Mouse (Mus musculus) heart, postnatal 4 days (tissue): ENCODE data around the gene B3gnt9. TPM values are rescaled to one million over a fixed set of nuclear protein-coding genes. Genes with fewer than 3 reads are reported as not detected.
A peak's percentile ranks its signal among the peaks of the same experiment; 100 is the strongest.

Experiments
- DNase-seq: peaks from one replicate; pipeline ENCODE4 v3.0.0; 2021
- total RNA-seq, 2 experiments: library from RNA; stranded (reverse); gene quantifications; 2 replicates each; pipeline ENCODE4 v1.2.3; 2021

Gene B3gnt9
- total RNA-seq, 2 experiments from 2014 or later: 9.0 TPM

GRCm38 (mm10) chr8:105281821-105282220 is 26.9 kb upstream of the B3gnt9 start:
- DNase-seq: no peak

GRCm38 (mm10) chr8:105280567-105280966 is 25.6 kb upstream of the B3gnt9 start:
- no peak for DNase-seq

GRCm38 (mm10) chr8:105278911-105279334 is 24.0 kb upstream of the B3gnt9 start:
- DNase-seq: peak; percentile 88

GRCm38 (mm10) chr8:105276292-105277120 is 21.6 kb upstream of the B3gnt9 start:
- peak; percentile 72 for DNase-seq

GRCm38 (mm10) chr8:105275840-105276239 is 20.9 kb upstream of the B3gnt9 start, which contains the start of gene Nol3:
Gene Nol3 (plus strand): TSS chr8:105276140.
- DNase-seq: no peak

GRCm38 (mm10) chr8:105275387-105275786 is 20.4 kb upstream of the B3gnt9 start:
- no peak for DNase-seq

- no peak for DNase-seq
Observed at GRCm38 (mm10) chr8:105270916-105271186, 15.9 kb upstream of the B3gnt9 start.

- DNase-seq: no peak
Observed at GRCm38 (mm10) chr8:105270101-105270915, 15.4 kb upstream of the B3gnt9 start.

GRCm38 (mm10) chr8:105269461-105269947 is 14.6 kb upstream of the B3gnt9 start, which contains the start of gene Hsf4:
Gene Hsf4 (plus strand): TSS chr8:105269801.
- DNase-seq: peak; percentile 72

- no peak for DNase-seq
Observed at GRCm38 (mm10) chr8:105269075-105269458, 14.1 kb upstream of the B3gnt9 start.

GRCm38 (mm10) chr8:105268342-105269074 is 13.6 kb upstream of the B3gnt9 start:
- DNase-seq: peak; percentile 42

- no peak for DNase-seq
Observed at GRCm38 (mm10) chr8:105266775-105267174, 11.8 kb upstream of the B3gnt9 start.

- no peak for DNase-seq
Observed at GRCm38 (mm10) chr8:105265128-105265527, 10.2 kb upstream of the B3gnt9 start.

GRCm38 (mm10) chr8:105264024-105264982 is 9.3 kb upstream of the B3gnt9 start, which contains the start of the genes Tradd and Fbxl8:
Gene Tradd (minus strand): TSS chr8:105264609.
Gene Fbxl8 (plus strand): TSS chr8:105264648.
- peak; percentile 74 for DNase-seq

GRCm38 (mm10) chr8:105263244-105263912 is 8.4 kb upstream of the B3gnt9 start:
- no peak for DNase-seq

GRCm38 (mm10) chr8:105261326-105261980 is 6.5 kb upstream of the B3gnt9 start:
- DNase-seq: no peak

GRCm38 (mm10) chr8:105260371-105261099 is 5.6 kb upstream of the B3gnt9 start:
- DNase-seq: no peak

- DNase-seq: peak; percentile 86
Observed at GRCm38 (mm10) chr8:105259721-105260320, 4.9 kb upstream of the B3gnt9 start.
